Mouse (Mus musculus) right cerebral cortex, postnatal 4 days (tissue): ENCODE measurements around the gene Sdhb.

Experiments
- DNase-seq: peaks from one replicate; pipeline ENCODE4 v3.0.0-alpha.2; 2022

Sdhb gene

DNA sequence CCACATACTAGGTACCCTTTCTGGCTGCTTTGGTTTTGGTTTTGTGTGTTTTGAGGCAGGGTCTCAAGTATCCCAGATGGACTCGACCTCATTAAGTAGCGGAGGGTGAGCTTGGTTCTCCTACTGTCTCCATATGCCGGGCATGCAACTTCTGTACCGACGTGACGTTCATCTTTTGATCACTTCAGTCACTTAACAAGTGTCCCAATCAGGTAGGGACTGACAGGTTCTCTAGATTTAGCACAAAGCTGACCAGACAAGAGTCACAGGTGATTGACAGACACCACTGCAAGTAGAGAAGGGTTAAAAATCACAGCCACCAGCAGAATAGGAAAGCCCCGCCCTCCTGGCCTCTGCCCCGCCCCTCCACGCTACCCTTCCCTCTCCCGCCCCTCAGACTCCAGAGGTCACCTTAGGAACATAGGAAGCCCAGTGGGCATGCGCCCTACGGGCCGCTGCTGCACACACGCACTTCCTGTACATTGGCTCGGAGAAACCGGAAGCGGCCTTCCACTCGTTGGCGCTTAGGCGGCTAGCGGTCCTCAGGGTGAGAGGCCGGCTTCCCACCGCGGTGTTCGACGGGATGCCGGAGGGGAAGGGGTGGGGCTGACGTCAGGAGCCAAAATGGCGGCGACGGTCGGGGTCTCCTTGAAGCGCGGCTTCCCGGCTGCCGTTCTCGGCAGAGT lies at the start of gene Sdhb:
Gene Sdhb, plus strand, starts transcription at position 423 of the 686 bp plus-strand sequence.
- peak; percentile 91 for DNase-seq

DNA sequence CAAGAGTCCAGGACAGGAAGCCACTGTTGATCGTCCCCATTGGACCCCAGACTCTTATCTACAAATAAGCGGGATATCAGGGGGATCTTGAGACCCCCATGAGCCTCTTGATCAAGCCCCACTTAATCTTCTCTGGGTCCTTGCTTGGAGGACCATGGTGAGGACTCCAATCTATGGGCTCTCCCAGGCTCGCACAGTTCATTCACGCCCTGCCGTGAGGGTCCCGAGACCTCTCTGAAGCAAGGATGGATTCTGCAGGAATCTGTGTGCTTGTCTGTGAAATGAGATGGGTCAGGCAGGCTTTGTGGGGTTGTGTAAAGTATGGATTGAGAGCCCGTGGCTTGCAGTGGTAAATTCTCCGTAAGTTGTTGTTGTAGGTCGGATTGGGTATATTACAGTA lies 49.6 kb upstream of the Sdhb start:
- peak; percentile 1 for DNase-seq

DNA sequence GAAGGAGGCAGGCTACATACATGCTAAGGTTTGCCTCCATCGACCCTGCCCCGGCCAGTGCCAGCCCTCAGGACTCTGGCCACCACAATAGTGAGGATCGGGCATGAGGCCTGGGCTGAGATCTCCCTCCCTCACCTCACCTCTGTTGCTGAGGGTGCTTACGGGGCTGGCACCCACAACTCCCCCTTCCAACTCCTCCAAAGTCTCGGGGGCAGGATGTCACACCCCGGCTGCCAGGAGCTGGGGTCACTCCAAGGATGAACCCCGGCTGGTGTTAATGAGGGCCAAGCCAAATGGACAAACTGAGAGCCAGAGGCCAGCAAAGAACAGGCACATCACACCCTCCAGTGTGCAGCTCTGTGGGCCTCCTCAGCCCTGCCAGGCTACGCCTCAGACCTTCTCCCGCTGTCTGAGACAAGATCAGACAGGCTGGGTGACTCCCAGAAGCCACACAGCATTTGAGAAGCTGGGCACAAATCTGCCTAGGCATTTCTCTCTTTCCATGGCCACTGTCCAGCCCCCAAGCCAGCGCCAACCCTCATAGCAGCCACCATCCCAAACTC lies 48.7 kb upstream of the Sdhb start:
- DNase-seq, result peak; percentile 1

DNA sequence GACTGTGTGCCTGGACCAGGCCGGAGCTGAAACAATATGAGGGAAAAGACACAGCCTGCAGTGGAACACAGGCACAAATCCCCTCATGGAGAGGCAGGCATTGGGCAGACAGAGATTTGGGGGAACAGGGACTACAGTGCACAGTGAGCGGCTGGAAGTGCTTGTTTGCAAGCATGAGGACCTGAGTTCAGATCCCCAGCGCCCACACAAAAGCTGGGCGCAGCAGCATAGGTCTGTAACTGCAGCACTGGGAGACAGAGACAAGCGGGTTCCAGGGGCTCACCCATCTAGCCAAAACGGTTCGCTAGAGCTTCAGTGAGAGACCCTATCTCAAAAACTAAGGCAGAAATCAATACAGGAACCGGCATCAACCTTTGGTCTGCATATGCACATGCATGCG lies 47.4 kb upstream of the Sdhb start:
- peak; percentile 1 for DNase-seq

DNA sequence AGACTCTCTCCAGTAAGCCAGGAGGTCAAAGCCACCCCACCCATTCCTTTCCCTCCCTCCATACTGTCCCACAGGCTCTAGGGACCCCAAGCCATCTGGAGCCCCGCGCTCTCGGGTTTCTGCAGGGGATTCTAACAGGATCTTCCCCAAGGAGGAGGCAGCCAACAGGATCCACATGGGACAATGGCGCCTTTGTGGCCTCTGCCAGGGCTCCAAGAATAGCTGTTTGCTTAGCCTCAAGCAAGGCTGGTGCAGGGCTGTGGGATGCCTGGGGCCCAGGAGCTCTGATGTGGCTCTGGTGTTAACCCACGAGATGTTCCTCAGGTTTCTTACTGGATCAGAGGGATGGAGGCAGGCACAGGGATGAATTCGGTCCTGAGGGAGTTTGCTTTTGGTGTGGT lies 46.3 kb upstream of the Sdhb start:
- DNase-seq, result peak; percentile 14

DNA sequence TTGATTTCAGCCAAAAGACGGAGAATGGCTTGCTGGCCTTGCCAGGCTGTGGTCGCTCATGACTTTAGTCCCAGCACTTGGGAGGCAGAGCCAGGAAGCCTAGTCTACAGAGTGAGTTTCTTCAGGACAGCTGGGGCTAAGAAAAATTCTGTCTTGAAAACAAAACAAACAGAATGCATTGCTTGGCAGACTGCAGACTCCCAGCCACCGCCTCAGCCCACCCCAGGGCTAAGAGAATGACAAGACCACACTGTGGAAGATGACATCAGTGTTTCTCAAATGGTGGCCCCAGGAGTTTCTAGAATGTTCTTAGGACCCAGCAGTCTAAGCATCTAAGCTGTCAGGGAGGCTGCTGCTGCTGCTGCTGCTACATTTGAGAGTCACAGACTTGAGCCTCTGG lies 45.8 kb upstream of the Sdhb start:
- DNase-seq, result peak; percentile 2

DNA sequence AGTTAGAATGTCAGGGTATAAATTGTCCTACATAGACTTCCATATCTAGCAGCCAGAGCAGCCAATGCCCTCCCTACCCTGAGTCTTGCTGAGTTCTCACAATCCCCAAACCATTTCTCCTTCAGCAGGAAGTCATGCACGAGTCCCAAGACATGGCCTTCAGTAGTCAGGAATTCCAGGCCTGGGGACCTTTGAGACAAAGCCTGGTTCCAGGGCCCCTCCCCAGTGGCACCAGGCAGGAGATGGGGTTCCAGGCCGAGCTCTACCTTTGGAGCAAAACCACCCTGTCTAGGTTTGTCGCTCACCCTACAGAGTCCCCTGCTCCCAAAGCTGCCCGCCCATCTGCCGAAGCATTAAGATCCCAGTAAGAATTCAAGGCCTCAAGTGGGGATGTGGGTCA lies 44.7 kb upstream of the Sdhb start:
- peak; percentile 1 for DNase-seq

DNA sequence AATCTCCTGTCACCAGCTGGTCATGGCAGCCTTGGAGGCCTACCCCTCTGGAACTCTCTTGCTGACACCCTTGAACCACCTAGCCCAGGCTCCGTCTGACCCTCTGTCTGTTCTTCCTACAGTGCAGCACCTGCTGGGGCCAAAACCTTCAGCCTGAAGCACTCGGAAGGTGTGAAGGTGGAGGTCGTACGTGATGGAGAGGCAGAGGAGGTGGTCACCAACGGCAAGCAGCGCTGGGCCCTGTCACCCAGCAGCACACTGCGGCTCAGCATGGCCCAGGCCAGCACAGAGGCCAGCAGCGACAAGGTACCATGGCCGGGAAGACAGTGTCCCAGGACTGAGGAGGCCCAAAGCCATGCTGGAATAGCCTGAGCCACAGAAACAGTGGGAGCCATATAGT lies 43.6 kb upstream of the Sdhb start:
- peak; percentile 0 for DNase-seq

DNA sequence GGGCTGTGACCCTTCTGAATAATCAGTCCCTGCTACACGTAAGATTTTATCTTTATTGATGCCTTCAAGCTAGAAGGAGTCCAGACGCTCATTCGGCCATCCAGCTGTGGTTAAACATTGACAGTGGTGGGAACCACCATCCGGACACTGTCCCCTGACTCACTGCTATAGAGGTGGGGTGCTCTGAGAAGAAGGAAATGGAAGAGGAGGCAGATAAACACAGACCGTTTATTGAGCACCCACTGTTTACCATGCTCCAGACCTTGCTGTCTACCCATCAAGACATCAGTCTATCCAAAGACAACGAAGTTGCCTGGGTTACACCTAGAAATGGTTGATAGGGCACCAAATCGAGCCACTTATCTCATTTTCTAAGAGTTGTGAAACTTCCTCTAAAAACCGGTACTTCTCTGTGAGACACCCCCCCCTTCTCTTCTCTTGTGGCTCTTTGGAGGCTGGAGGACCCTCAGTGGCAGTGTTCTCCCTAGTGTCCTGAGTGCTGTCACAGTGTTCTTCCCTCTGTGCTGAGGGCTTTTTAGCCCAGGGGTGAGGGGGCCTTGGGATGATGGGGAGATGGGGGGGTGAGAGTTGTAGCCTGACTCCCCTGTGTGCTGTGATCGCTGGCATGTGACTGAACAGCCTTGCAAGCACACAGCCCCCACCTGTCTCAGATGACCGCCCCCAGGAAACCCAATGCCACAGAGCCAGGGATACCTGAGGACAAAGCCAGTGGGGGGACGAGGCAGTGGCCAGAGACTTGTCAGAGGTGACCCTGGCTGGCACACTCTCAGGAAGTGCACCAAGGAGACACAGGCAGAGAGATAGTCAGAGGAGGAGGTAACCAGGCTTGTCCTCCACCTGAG lies 40.8 kb upstream of the Sdhb start:
- no peak for DNase-seq

DNA sequence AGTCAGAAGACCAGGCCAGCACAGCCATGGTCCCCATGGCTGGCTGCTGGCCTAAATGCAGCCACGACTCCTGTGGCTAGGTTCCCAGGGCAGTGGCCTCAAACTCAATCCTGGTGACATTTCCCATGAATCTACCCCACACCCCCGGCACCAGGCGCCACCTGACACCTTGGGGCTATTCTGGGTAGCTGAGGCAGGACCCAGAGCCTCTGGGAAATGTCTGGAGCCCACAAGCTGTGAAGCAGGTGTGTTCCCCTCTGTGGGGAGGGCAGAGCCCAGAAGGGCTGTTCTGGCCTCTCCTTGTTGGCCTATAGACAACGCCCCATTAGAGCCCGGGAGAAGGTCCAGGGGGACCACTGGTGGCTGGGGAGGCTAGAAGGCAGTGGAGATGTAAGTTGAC lies 38.5 kb upstream of the Sdhb start:
- DNase-seq, result no peak

DNA sequence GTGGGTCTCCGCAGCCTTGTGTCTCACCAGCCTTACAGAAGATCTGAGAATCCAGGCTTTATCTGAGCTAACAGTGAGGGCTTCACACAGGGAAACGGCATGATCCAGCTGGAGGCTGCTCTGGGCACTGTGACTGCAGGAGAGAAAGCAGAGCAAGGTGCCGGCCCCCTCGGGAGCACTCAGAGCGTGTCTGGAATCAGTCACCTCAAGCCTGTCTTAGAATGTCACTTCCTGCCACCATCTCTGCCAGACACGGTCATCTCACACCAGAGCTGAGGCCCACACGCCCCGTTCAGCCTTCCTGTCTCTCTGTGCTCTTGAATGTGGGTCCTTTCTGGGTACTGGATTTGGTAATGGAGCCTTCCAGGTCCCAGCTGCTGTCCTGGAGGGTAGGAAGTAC lies 35.4 kb upstream of the Sdhb start:
- DNase-seq, result no peak

DNA sequence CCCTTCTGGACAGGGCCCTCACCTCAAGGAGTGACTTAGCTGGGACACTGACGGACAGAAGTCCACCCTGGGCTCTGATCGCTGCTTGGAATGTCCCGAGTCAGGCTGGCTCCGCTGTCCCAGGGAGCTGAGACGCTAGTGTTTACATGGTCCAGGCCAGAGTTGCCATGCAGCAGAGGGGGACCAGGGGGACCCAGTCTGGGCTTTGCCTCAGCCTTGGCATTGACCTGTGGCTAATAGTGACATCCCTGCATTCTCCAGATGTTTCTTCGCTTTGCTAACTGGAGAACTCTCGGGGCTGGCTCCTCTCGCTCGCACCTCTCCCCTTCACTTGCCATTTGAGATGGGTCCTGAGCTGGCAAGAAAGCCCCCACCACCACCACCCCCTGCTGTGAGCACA lies 32.7 kb upstream of the Sdhb start:
- no peak for DNase-seq

DNA sequence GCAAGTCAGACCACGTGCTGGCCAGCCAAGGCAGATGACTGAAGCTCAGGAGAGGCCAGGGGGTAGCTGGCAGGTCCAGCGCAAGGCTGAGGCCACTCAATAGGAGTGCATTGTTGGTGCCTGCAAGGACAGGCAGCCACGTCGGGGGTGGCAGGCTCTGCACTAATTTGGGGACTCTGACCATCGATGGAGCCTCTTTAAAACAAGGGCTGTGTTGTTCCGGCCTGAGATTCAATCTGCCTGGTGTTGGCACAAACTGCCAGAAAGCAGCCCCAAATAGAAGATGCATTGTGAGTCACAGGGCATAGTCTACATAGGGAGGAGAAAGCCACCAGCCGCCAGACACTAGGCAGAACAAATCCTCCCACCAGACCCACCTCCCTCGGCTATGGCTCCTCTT lies 31.3 kb upstream of the Sdhb start:
- peak; percentile 25 for DNase-seq

DNA sequence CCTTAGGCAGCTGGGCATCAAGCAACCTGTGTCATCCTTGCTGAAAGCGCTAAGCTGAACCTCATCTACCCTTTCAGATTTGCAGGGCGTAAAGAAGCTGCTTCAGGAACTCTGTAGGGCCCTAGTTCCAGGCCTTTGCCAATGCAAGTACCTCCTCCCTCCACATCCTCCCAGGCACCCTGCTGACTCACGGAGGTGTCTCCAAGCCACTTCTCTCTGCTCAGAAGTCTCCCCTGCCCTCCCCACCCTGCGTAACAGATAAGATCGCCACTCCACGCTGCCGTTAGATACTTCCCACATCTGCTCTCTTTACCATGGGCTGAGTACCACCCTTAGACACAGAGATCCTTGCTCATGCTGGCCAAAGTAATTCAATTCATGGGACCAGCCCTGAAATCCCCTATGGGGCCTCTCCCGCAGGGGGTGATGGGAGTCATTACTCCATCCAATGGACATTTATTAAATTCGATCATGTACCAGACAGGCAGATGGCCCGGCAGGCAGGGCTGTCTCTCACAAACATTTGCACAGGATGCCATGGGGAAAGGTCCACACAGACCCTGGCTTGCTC lies 30.0 kb upstream of the Sdhb start:
- DNase-seq, result no peak

DNA sequence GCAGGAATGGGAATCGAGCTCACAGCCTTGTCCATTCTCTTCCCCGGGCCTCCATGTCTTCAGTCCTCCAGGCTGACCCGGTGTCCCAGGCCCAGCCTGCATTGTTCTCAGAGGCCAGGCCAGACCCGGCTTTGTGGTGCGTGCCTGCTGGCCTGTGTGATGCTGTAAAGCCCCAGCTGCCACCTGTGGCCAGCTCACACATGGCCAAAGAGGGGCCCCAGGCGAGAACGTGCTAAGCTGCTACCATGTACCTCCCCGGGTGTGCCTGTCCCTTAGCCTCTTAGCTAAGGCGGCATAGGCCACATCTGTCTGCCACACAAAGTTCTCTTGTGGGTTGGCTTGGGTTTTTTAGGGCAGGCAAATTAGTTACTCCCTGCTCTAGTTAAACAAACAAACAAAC lies 25.4 kb upstream of the Sdhb start:
- DNase-seq, result no peak

DNA sequence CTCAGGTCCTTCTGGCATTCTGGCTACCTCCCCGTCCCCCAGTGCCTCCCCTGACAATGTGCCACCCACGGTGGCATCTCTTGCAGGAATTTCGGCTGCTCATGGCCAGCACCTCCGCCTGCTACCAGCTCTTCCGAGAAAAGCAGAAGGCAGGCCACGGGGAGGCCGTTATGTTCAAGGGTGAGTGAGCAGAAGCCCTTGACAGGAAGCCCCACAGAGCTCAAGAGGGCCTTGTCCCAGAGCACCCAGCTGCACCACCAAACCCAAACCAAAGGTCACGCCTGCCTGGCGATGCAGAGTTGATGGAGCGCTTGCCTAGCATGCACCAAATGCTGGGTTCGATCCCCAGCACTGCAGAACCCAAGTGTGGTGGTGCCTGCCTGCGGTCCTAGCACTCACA lies 16.6 kb upstream of the Sdhb start:
- no peak for DNase-seq

DNA sequence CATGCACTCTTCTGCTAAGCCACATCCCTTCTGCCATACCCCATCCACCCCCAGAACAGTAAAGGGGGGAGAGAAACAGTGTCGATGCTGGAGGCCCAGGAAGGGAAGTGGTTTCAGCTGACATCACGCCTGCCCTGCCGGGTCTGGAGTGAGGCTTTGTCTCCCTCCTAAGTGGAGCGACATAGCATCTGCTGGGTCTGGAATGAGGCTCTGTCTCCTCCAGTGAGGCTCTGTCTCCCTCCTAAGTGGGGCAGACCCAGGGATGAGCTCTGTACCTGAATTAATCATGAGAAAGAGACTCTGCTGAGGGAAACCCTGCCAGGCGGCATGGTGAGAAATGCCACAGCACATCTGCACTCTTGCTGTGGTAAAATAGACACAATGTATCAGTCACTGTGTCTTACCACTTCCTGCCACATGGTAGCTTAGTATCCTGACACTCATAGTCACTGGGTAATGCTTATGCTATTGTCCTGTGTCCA lies 16.0 kb upstream of the Sdhb start:
- DNase-seq, result no peak

DNA sequence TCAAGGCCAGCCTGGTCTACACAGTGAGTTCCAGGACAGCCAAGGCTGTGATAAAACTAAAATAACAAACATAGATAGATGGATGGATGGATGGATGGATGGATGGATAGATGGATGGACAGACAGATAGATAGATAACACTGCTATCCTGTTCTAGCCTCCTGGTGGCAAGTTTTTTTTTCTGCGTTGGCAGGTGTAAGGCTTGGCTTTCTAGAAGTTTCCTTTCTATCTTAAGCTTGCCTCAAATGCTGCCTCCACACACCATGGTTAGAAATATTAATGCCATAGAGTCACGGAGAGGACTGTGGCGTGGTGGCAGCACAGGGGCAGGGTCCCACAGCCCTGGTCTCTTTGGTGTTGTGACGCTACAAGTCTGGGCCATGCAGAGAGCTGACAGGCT lies 15.4 kb upstream of the Sdhb start:
- no peak for DNase-seq

DNA sequence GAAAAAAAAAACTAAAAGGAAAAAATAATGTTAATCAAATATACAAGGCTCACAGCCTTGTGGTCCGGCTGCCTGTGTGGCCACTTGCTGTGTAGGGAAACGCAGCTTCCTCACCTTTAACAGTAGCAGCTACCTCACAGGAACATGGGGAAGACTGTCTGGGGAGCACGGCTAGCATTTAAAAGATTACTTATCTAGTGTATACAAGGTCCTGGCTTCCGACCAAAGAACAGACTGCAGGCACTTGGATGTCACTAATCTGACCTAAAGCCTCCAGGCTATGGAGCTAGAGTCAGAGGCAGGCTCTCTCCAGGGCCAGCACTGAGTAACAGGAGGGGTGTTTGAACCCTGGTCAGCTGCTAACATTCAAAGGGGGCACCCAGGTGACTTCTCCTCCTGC lies 15.0 kb upstream of the Sdhb start:
- no peak for DNase-seq

DNA sequence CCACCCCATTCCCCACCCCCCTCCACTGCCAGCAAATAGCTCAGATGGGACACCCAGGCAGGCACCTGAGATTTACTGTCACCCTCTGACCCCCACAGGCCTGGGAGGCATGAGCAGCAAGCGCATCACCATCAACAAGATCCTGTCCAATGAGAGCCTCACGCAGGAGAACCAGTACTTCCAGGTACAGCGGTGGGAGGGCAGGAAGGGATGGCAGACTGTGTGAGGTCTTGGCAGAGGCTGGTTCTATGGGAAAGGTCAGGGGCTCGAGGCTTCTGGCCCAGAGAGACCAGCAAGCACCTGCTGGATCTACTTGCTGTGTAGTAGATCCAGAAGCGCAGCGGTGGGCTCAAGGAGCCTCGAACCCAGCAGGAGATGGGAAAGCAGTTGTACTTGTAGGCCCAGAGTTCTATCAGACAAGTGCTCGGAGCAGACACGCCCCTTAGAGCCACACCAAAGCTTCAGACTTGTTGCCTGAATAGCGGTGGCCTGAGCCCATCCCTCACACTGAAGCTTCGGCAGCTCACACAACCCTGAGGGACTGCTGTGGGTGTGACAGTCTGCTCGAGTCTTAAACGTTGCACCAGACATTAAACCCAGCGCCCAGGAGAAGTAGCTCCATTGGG lies 14.3 kb upstream of the Sdhb start:
- DNase-seq, result no peak

DNA sequence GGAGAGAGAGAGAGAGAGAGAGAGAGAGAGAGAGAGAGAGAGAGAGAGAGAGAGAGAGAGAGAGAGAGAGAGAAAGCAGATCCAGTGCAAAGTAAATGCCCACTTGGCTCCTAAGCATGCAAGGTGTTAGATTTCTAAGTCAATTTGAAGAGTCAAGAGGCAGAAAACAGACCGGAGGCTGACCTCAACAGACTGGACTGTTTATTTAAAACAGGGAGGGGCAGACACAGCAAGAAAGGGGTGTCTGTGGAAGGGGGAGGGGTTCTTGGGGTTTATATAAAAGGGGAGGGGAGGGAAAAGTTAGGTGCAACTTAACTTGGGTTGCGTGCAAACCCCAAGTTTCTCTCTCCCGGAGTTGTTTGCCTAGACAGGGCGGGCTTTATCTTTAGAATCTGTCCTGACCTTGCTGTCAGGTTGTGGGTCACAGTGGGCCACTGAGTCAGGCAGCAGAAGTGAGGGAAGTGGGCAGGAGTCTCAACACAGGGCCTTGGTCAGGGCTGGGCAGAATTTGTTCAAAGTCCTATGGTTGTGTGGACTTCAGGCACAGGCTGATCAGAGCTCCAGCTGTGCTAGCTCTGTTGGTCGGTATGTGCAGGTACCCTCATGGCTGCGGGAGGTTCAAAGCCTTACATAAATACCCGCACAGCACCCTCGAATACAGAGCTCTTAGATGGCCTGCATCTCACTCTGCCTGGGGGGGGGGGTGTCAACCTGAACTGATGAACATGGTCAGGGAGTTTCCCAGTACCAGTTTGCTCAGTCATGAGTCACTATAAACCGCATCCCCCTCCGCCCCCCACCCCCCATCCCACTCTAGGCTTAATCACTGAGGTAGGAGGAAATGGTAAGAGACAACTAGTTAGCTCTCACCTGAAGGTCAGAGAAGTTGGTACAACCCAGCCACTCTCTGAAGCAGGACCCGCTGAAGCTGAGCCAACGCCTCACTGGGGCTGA lies 13.2 kb upstream of the Sdhb start:
- no peak for DNase-seq

DNA sequence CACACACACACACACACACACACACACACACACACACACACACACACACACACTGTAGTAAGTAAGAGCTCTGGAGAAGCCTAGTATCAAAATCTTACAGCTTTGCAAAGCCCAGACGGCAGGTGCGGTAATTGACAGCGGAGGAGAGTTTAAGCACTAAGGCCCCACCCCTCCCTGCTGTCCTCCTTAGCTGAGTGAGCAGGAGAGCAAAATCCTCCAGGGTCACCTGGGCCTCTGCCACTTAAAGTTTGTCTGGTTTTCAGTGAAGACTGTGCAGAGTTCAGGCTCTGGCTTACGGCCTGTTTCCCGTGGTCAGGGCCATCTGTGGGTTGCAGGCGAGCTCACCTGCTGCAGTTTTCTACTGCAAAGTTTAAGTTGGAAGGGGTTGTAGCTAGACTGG lies 12.5 kb upstream of the Sdhb start:
- DNase-seq, result no peak
